Mouse (Mus musculus): ENCODE results near the gene Mb. TPM values are rescaled to one million over a fixed set of nuclear protein-coding genes. Genes with fewer than 3 reads are reported as not detected.

Mb gene
- total and polyA plus RNA-seq, 3 experiments = not detected

- TF ChIP-seq MYB (IDR thresholded peaks at IDR 0.05; ENCODE audit: low read depth, low read length) = no peak
- Histone ChIP-seq H3K36me3 (ENCODE audit: control insufficient read depth in 1 of 2, insufficient read depth in 2 of 2, low read length in 2 of 2) (no peaks in the 10 kb centered on the region), H3K4me1 (ENCODE audit: control insufficient read depth in 1 of 2, insufficient read depth in 2 of 2, low read length in 2 of 2) (no peaks in the 10 kb centered on the region), H3K27ac (ENCODE audit: control insufficient read depth, low read depth, low read length) (no peak overlapping the region), H3K9me3 (replicated peaks; ENCODE audit: insufficient read depth, low read length) (no peaks in the 10 kb centered on the region), H3K27me3 (ENCODE audit: control insufficient read depth in 1 of 2, insufficient read depth in 2 of 2, low read length in 2 of 2) (no peaks in the 10 kb centered on the region), H3K79me2 (ENCODE audit: control insufficient read depth, insufficient read depth, low read length, poor library complexity) (no peaks in the 10 kb centered on the region), H3K4me3 (ENCODE audit: control insufficient read depth in 1 of 2, insufficient read depth in 1 of 2, low read depth in 2 of 2, low read length in 2 of 2) (no peak overlapping the region), H3K9ac (ENCODE audit: control insufficient read depth, low read depth, low read length, poor library complexity, severe bottlenecking) (no peak overlapping the region)
- DNase-seq (ENCODE audit: low read depth, low spot score) = no peak
Observed at GRCm38 (mm10) chr15:77079256-77079822, 28.9 kb upstream of the Mb start.

GRCm38 (mm10) chr15:77078786-77079185, 28.3 kb upstream of the Mb start:
- no peaks in the 10 kb centered on the region for H3K27me3 ChIP-seq (ENCODE audit: control insufficient read depth in 1 of 2, insufficient read depth in 2 of 2, low read length in 2 of 2)
- no peak overlapping the region for H3K9ac ChIP-seq (ENCODE audit: control insufficient read depth, low read depth, low read length, poor library complexity, severe bottlenecking)
- H3K79me2 ChIP-seq (ENCODE audit: control insufficient read depth, insufficient read depth, low read length, poor library complexity) = no peaks in the 10 kb centered on the region
- no peaks in the 10 kb centered on the region for H3K36me3 ChIP-seq (ENCODE audit: control insufficient read depth in 1 of 2, insufficient read depth in 2 of 2, low read length in 2 of 2)
- no peak overlapping the region for H3K27ac ChIP-seq (ENCODE audit: control insufficient read depth, low read depth, low read length)
- no peak for DNase-seq (ENCODE audit: low read depth, low spot score)
- H3K4me1 ChIP-seq (ENCODE audit: control insufficient read depth in 1 of 2, insufficient read depth in 2 of 2, low read length in 2 of 2) = no peaks in the 10 kb centered on the region
- H3K4me3 ChIP-seq (ENCODE audit: control insufficient read depth in 1 of 2, insufficient read depth in 1 of 2, low read depth in 2 of 2, low read length in 2 of 2) = no peak overlapping the region
- TF ChIP-seq TCF12 (IDR thresholded peaks at IDR 0.05; ENCODE audit: low read depth, low read length) (no peak), GATA1 (IDR thresholded peaks at IDR 0.05; ENCODE audit: low read depth, low read length) (no peak)
- H3K9me3 ChIP-seq (replicated peaks; ENCODE audit: insufficient read depth, low read length) = no peaks in the 10 kb centered on the region

GRCm38 (mm10) chr15:77077906-77078305, 27.4 kb upstream of the Mb start:
- no peaks in the 10 kb centered on the region for H3K9me3 ChIP-seq (replicated peaks; ENCODE audit: insufficient read depth, low read length)
- H3K9ac ChIP-seq (ENCODE audit: control insufficient read depth, low read depth, low read length, poor library complexity, severe bottlenecking) = no peak overlapping the region
- TF ChIP-seq MYB (IDR thresholded peaks at IDR 0.05; ENCODE audit: low read depth, low read length) = no peak
- TF ChIP-seq POLR2AphosphoS2 (IDR thresholded peaks at IDR 0.05; ENCODE audit: low read length) = no peak
- TF ChIP-seq ZKSCAN1 (IDR thresholded peaks at IDR 0.05; ENCODE audit: low read depth, low read length) = no peak
- no peaks in the 10 kb centered on the region for H3K79me2 ChIP-seq (ENCODE audit: control insufficient read depth, insufficient read depth, low read length, poor library complexity)
- H3K4me3 ChIP-seq (ENCODE audit: control insufficient read depth in 1 of 2, insufficient read depth in 1 of 2, low read depth in 2 of 2, low read length in 2 of 2) = no peak overlapping the region
- no peak for DNase-seq (ENCODE audit: low read depth, low spot score)
- H3K27ac ChIP-seq (ENCODE audit: control insufficient read depth, low read depth, low read length) = no peak overlapping the region
- H3K36me3 ChIP-seq (ENCODE audit: control insufficient read depth in 1 of 2, insufficient read depth in 2 of 2, low read length in 2 of 2) = no peaks in the 10 kb centered on the region
- no peaks in the 10 kb centered on the region for H3K4me1 ChIP-seq (ENCODE audit: control insufficient read depth in 1 of 2, insufficient read depth in 2 of 2, low read length in 2 of 2)
- H3K27me3 ChIP-seq (ENCODE audit: control insufficient read depth in 1 of 2, insufficient read depth in 2 of 2, low read length in 2 of 2) = no peaks in the 10 kb centered on the region

GRCm38 (mm10) chr15:77076523-77076922, 26.1 kb upstream of the Mb start:
- Histone ChIP-seq H3K27ac (ENCODE audit: control insufficient read depth, low read depth, low read length) (no peak overlapping the region), H3K4me1 (ENCODE audit: control insufficient read depth in 1 of 2, insufficient read depth in 2 of 2, low read length in 2 of 2) (no peaks in the 10 kb centered on the region), H3K27me3 (ENCODE audit: control insufficient read depth in 1 of 2, insufficient read depth in 2 of 2, low read length in 2 of 2) (no peaks in the 10 kb centered on the region), H3K9ac (ENCODE audit: control insufficient read depth, low read depth, low read length, poor library complexity, severe bottlenecking) (no peak overlapping the region), H3K79me2 (ENCODE audit: control insufficient read depth, insufficient read depth, low read length, poor library complexity) (no peaks in the 10 kb centered on the region), H3K9me3 (replicated peaks; ENCODE audit: insufficient read depth, low read length) (no peaks in the 10 kb centered on the region), H3K36me3 (ENCODE audit: control insufficient read depth in 1 of 2, insufficient read depth in 2 of 2, low read length in 2 of 2) (no peaks in the 10 kb centered on the region), H3K4me3 (ENCODE audit: control insufficient read depth in 1 of 2, insufficient read depth in 1 of 2, low read depth in 2 of 2, low read length in 2 of 2) (no peak overlapping the region)
- TF ChIP-seq RAD21 (IDR thresholded peaks at IDR 0.05; ENCODE audit: low read depth, low read length) (no peak), ZC3H11A (IDR thresholded peaks at IDR 0.05; ENCODE audit: low read depth, low read length) (no peak), MYC (IDR thresholded peaks at IDR 0.05; ENCODE audit: low read depth, low read length) (no peak), CHD1 (IDR thresholded peaks at IDR 0.05; ENCODE audit: low read depth, low read length) (no peak), MEF2A (IDR thresholded peaks at IDR 0.05; ENCODE audit: extremely low read depth, insufficient replicate concordance, low read depth, low read length, poor library complexity, severe bottlenecking) (no peak), ZKSCAN1 (IDR thresholded peaks at IDR 0.05; ENCODE audit: low read depth, low read length) (no peak), USF2 (IDR thresholded peaks at IDR 0.05; ENCODE audit: borderline replicate concordance in 1 of 2, insufficient read depth in 1 of 2, low read depth in 1 of 2, low read length in 2 of 2) (no peak), ELF1 (IDR thresholded peaks at IDR 0.05; ENCODE audit: low read depth, low read length) (no peak)
- DNase-seq (ENCODE audit: low read depth, low spot score) = no peak
